Mouse (Mus musculus) spleen, adult 12 weeks (tissue): ENCODE measurements around the gene Atp13a5.

ENCODE experiments used
- DNase-seq: peaks from one replicate; pipeline ENCODE4 v3.0.0; 2022; ENCODE audit warnings: low spot score

Gene Atp13a5

DNA sequence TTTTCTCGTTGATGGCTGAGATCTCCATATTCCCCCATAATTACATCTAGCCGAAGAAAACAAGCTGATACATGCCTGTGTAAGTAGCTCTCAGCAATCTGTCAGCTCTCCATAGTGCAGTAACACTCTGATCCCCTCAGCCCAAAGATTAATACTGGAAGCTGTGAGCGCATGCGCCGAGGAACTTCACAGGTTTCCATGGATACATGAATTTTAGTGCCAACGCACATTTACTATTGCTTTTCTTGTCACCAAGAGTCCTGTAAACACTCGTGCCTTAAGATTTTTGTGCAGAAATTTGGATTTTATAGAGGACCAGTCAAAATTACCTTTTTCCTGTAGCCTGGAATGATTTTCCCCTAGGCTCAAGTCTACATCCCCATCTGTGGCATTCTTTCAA, 173.7 kb downstream of the Atp13a5 start:
- no peak for DNase-seq

GRCm38 (mm10) chr16:29201146-29201545, 177.4 kb downstream of the Atp13a5 start:
- DNase-seq, result no peak

DNA sequence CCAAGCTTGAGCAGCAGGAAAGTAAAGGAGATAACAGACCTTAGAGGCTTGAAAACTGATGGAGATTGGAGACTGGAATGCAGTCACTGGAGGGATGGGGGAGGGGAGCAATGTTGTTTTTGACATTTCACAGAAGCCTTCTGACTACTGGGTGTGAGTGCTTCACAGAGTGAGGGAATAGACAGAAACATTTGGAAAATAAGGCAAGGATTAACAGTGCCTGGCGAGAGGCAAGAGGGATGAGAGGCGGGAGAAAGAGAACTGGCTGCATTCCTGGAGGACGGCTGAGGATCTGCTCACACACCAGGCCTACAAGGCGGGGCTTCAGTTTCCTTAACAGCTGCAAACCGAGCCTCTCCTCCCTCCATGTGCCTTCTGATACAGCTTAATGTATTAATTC, 180.1 kb downstream of the Atp13a5 start:
- DNase-seq, result no peak

GRCm38 (mm10) chr16:29195156-29195555, 183.4 kb downstream of the Atp13a5 start:
- DNase-seq, result no peak

GRCm38 (mm10) chr16:29193981-29194380, 184.6 kb downstream of the Atp13a5 start:
- no peak for DNase-seq

DNA sequence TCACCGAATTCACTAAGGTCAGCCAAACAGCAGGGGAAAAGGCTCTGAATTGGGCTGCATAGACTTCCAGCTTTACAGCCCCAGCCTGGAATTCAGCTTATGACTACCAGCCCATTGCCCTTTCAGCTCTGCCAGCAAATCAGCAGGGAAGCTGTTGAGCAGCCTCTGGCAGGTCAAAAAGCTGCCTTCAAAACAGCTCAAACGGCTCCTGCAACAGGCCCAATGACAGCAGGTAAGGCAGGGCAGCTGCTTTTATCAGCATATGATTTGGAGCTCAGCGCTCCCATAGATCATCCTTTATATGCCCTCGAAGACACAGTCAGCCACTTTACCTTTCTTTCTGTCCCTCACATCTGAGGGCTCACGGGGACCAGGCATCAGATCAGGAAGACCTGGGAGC, 185.6 kb downstream of the Atp13a5 start:
- DNase-seq, result no peak
